Mouse (Mus musculus) cerebellum, adult (tissue): ENCODE measurements around the gene Vmn1r1.
"Not testable (repeated sequence)": the region's sequence is repeated elsewhere in the genome, so short reads cannot be mapped to it uniquely, and the experiment has no call there.

Experiments used
- ATAC-seq: cut with Nextera tagmentation; 2 replicates; pipeline ENCODE4 v1.9.2; 2017; ENCODE audit warnings: mild to moderate bottlenecking, moderate library complexity, mixed read lengths; ENCODE audit not compliant: insufficient number of reproducible peaks, low FRiP score, low TSS enrichment

Gene Vmn1r1

DNA sequence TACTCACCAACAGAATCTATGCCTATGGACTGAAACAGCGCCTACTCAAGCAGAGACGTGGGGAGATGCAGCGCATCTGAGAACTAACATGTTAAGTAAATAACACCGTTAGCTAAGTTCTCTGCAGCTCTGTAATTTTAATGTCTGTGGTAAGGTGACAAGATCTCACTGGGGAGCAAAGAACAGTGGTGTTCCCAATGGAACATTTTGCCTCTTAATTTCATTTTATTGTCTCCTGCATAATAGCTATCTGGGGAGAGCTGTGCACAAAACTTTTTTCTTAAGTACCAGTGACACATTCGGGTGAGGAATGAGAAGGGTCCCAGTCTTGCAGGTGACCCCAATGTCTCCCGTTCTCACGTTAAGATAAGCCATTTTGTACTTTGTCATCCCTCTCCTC lies at the start of gene Vmn1r1:
TSS of gene Vmn1r1 (minus strand) at position 101 of the 400 bp plus-strand sequence.
- no peak for ATAC-seq

DNA sequence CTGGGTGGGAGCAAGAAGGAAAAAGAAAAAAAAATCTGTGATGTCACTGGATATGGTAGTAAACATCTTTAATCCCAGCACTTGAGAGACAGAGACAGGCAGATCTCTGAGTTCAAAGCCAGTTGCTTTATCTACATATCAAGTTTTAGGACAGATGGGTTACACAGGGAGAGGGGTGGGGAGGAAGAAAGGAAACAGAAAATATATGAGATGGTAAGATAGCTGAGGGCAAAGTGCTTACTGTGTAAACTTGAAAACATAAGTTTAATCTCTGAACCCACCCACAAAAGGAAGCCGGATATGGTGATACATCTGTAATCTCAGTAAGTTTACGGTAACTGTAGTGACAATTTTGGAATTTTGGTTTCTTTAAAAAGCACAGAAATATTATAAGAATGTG lies 46.0 kb upstream of the Vmn1r1 start:
- ATAC-seq = no peak

DNA sequence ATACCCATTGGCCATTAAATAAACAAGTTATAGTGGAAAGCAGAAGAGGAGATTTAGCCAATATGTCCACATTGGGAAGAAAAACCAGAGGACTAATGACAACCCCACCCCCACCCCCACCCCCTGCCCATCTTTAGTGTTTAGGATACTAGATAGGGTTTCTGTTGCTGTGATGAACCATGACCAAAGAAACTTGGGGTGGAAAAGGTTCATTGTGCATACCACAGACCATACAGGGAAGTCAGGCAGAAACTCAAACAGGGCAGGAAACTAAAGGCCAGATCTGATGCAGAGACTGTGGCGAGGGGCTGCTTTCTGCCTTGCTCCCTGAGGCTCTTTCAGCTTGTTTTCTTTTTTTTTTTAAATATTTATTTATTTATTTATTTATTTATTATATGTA lies 28.3 kb upstream of the Vmn1r1 start:
- no peak for ATAC-seq

DNA sequence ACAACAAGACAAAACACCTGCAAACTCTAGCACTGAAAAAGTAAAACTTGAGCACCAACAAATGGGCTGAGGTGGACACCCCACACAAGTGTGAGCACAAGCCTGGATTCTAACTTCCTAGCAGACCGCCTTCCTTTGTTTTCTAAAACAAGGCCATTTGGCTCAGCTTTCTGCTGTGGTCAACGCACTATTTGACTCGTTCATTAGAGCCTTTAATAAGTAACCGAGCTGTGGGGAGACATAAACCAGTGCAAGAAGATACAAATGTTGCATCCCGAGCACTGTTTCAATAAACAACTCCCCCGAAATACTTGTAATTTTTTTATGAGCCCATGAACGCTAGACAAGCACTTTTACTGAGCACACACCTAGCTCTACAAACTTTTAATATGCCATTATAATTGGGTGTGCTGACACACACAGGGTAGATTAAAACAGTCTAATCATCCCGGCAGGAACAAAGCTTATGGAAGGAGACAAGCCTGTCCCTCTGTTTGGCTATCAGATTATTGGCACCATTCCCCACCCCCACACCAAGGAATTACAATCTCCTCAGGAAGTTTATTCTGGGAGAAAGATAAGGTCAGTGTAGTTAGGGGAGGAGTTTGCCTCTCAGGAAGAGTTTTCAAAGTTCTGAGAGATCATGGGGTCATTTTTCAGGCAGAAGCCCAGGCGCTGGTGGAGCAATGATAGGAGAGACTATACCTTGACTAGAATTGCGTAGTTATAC lies 27.7 kb upstream of the Vmn1r1 start:
- ATAC-seq = no peak

DNA sequence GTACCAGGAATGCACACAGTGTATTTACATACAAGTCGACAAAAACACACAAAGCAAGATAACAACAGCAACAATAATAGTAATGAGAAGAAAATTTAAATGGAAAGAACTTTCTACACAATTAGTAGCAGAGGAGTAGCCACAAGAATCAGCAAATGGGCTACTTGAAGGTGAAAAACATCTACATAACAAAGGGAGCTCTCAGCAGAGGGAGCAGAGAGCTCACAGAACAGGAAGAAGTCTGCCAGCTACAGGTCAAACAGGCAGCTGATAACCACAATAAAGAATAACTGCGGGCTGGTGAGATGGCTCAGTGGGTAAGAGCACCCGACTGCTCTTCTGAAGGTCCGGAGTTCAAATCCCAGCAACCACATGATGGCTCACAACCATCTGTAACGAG lies 26.9 kb upstream of the Vmn1r1 start:
- ATAC-seq = no peak

DNA sequence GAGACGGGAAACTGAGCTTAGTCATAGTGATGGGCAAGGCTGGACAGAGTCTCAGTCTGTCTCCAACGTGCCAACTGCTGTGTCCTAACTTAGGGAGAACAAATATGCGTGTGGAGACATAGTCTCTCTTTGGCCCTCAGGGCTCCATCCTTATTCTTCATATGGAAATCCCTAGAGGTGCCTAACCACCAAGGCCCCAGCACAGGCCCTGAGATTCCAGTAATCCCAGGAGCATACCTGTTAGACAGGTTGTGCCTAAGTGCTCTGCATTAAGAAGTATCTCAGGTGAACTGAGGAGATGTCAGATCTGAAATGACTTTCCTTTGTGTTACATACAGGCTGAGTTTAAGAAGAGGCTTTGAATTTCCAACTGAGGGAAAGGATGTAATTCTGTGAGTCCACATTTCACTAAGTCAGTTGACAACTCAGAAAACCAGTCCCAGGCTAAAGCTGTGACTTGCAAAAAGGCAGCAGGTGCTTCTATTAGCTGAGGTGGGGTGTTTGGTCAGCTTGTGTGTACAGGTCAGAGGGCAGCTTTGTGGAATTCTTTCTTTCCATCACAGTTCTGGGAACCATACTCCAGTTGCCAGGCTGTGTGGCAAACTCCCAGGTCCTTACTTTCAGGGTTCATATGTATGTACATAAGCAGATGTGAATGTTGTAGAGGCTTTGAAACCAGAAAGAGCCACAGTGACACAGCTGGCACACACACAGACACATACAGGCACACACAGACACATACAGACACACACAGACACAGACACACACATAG lies 25.6 kb upstream of the Vmn1r1 start:
- ATAC-seq = no peak

DNA sequence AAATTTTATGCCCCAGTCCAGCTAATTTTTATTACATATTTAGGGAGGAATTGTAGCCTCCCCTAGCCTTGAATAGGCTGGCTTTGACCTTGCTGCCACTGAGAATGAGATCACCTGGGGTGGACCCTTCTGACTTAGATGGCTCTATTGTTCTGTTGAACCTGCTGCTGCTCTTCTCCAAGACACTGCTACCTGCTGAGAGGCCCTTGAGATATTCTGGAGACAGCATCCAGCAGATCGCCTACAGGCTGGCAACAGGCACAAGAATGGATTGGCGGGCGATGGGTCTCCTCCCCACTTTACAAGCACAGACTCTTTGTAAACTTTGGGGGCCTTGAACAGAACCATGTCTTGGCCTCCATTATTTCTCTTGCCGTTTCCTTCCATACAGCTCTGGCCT lies 18.2 kb upstream of the Vmn1r1 start:
- ATAC-seq = not testable (repeated sequence)

DNA sequence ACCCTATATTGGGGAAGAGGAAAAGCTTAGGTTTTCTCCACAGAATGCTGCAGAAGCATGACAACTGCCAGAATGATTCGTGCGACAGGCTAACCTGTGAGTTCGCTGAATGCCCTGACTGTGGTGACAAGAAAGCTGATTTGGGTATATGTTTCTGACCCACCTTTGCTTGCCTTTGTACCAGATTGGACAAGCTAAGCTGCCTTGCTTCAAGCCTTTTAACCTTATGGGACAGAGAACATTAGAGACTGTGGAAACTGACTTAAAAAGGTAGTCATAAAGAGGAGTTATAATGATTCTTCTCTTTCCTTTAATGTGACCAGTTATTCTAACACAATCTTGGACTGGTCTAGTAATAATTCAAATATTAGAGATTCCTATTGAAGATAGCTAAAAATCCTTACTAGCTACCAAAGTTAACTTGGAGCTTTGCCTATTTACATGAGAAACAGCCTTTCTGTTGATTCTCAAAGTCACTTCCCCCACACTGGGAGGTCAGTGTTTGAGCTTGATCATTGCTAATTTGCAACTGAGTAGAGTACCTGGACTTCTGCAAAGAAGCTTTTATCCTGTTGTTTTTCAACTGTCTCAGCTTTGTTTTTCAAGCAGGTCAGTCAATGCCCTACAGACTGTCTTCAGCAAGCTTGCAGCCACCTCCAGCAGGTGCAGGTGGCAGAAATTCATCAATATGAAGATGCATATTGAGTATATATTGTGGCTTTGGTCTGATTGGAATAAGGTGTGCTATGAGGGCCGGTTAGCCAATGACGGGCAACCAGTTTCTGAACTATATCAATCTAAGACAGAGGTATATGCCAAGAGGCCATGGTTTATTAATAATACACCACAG lies 17.4 kb upstream of the Vmn1r1 start:
- ATAC-seq = no peak

DNA sequence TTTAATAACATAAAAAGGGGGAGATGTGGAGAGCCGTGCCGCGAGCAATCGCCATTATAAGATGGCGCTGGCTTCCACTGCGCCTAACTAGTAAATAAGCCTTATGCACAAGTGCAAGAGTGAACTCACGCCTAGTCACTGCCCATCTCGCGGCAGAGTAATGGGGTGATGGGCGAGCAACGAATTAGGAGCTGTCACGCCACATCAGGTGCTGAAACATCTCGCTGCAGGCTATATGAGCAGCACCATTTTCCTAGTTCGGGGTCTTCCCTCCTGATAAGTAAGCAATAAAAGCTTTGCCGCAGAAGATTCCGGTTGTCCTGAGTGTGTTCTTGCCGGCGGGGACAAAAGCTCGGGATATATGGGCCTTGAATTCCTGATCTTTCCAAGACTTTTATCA lies 12.7 kb upstream of the Vmn1r1 start:
- ATAC-seq = not testable (repeated sequence)

DNA sequence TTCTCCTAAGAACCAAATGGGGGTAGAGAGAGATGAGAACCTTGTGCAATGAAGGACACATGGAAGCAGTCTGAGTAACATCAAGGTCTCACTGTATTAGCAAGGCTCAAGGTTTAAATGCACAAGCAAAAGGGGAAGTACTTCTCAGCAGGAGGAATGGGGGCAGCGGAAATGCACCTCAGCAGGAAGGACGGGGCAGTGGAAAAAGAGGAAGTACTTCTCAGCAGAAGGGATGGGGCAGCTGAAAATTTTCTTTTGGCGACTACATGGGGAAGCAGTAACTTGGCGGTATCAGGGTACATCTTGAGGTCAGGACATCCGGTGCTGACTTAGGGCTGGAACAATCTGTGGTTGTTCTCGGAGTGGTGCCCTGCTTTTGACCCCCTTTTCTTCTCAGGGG lies 5.9 kb upstream of the Vmn1r1 start:
- not testable (repeated sequence) for ATAC-seq

DNA sequence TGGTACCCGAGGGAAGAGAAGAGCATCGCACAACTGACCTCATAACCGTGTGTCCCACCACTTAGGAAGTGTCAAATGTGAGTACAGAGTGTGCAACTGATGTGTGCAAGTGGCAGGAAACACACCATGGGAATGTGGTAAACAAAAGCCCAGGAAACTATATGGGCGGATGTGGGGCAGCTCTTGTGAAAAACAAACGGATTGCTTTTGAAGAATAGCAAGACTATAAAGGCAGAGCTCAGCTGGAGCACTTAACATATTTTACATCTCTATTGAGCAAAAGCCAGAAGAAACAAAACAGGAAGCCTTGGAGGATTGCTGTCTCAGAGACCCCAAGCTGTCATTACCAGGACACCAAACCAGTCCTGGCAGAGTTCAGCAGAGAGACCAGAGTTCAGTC lies 1.3 kb downstream of the Vmn1r1 start:
- no peak for ATAC-seq

DNA sequence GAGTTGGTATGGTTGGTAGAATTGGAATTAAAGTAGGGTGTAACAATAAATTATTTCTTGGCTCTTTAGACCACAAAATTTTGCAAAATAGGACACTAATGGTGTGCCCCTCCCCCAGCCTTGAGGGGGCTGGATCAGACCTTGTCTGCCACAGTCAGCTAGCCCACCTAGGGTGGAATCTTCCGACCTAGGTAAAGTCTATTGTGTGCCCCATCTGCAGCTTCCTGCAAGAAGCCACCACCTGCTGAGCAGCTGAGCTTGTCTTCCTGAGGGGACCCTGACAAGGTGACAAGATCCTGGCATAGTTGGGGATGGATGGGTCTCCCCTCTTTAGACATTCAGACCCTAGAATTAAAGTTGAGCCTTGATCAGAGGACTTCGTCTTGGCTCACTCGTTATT lies 4.7 kb downstream of the Vmn1r1 start:
- no peak for ATAC-seq

DNA sequence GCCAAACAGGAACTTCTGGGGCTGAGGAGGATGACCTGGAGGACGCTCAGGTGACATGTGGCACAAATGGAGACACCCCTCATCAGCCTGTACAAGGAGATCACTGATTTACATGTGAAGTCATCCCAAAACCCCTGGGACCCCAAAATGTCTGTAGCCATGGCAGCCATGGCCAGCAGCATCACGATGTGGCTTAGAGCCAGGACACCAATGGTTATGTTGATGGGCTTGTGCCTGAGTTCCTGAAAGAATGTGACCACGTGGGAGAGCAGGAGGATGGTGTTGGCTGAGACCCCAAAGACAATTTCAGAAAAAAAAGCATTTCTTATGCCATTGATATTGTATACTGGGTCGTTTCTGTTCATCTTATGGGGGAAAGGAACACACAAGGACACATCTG lies 6.6 kb downstream of the Vmn1r1 start:
- no peak for ATAC-seq

DNA sequence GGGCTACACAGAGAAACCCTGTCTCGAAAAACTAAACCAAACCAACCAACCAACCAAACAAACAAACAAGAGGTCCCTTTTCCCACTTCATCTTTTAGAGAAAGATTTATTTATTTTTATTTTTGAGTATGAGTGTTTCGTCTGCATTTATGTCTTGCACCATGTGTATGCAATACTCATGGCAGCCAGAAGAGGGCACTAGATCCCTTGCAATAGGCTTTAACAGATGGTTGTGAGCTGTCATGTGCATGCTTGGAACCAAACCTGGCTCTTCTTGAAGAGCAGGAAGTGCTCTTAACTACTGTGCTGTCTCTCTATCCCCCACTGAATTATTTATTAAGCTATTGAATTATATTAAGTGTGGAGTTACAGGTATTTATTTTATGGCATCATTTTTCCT lies 14.3 kb downstream of the Vmn1r1 start:
- no peak for ATAC-seq

DNA sequence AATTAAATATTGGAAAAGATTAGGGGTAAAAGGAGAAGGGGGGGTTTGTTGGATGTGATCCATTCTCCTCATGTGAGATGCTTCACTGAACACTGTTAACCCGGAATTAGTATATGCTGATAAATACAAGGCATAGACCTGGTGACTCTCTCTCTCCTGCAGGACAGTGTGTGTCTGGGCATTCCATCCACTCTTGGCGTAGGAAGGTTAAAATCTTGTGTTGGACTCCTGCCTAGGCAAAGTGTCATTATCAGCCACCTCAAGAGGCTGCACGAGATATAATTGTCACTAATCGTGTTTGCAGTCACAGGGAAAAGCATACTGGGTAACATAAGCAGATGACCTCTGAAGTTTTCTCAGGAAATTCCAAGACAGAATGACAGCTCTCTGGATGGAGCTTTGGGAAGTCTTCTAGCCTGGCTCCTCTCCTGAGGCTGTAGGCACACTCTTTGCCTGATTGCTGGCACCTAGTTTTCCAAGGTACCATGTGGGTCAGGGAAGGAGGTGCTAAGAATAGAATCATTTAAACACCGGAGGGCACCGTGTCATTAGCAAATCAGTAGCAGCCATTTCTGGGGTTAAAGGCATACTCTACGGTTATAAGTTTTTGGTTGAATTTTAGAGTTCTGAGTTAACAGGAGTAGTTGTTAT lies 15.3 kb downstream of the Vmn1r1 start:
- ATAC-seq = no peak

DNA sequence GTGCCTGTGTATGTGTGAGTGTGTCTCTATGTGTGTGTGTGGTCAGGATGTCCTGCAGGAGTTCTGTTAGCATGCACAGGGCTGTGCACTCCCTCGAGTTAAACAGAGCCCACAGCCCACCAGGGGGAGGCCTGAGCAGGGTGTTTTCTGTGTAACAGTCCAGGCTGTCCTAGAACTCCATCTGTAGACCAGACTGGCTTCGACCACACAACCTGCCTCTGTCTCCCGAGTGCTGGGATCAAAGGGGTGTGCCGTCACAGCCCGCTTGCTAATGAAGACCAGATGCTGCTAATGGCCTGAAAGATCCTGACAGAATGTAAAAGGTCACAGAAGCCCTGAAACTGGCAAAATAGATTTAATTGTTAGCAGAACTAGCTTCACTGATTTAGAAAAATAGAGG lies 18.7 kb downstream of the Vmn1r1 start:
- no peak for ATAC-seq

DNA sequence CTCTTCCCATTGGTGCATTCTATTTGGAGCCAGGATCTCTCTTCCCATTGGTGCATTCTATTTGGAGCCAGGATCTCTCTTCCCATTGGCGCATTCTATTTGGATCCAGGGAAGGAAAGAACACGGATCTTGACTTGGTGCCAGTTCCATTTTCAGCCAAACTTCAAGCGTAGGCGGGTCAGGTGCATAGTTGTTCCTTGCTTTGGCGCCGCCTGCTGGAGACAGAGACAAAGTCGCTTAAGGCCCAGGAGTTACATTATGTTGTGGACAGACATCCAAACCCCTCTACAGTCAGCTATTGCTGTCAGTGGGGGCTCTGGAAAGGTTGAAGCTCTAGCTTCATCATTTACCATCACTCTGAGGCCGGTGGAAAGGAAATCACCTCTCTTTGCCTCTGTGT lies 21.0 kb downstream of the Vmn1r1 start:
- ATAC-seq = no peak

DNA sequence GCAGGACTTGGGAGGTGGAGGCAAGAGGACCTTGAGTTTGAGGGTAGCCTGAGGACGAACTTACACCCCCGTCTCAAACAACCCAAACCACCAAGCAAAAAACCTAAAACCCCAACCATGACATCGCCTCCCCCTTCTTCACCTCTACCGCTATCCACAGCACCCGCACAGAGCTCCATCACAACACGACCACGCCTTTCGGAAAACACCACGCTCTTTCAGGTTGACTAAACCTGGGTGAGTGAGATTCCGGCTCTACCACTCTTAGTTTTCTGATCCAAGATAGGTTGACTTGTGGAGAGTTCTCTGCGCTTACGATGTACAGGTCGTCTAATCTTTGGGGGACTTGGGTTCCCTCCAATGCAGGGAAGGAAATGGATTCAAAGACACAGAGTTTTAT lies 21.6 kb downstream of the Vmn1r1 start:
- ATAC-seq = no peak

DNA sequence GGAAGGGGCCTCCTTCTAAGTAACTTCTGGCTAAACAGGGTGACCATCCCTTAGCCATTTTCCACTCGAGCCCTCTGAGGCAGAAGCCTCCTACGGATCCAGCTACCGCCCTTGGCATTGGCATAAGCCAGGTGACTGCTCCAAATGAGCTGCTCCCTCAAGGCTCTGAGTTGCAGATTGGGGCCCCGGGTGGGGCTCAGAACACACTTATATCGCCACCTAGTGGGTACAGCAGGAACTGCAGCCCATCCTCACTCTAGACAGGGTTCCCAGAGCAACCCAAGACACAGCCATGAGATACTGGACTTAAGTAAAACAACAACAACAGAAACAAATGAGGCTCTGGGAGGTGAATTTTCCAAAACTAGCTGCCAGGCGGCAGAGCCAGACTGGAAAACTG lies 23.9 kb downstream of the Vmn1r1 start:
- peak; percentile 80 for ATAC-seq

DNA sequence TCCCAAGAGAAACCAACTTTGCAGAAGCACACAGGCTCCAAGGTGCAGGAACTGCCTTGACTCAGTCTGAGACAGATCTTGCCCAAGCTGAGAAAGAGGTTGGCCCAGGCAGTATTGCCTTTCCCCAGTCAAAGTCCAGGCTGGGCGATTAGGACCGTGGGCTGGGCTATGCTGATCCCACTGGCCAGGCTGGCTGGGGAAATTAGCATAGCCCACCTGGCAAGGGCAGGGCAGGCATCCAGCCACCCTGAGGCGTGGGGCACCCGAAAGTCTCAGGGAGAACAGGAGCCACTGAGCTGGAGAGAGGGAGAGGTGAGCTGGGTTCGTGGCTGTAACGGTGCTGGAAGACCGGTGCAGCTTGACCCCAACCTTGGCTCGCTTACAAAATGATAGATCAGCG lies 24.3 kb downstream of the Vmn1r1 start:
- ATAC-seq = peak; percentile 1; the same call in 1 of the 2 replicates

DNA sequence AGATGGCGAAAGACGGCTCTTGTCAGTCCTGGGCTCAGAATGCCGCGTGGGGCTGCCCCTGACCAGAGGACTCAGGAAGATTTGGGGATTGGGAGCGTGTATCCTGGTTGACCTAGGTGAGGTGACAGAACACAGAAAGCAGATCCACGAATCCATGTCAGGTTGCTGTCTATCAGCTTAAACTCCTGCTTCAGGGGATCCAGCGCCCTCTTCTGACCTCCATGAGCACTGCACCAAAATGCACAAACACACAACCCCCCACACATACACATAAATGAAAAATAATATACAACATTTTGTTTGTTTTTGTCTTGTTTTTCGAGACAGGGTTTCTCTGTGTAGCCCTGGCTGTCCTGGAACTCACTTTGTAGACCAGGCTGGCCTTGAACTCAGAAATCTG lies 26.1 kb downstream of the Vmn1r1 start:
- no peak for ATAC-seq
